Mouse (Mus musculus): ENCODE results near the gene Gm28053.
"Not testable (repeated sequence)": the region's sequence is repeated elsewhere in the genome, so short reads cannot be mapped to it uniquely, and the experiment has no call there.

Gm28053 gene

DNA sequence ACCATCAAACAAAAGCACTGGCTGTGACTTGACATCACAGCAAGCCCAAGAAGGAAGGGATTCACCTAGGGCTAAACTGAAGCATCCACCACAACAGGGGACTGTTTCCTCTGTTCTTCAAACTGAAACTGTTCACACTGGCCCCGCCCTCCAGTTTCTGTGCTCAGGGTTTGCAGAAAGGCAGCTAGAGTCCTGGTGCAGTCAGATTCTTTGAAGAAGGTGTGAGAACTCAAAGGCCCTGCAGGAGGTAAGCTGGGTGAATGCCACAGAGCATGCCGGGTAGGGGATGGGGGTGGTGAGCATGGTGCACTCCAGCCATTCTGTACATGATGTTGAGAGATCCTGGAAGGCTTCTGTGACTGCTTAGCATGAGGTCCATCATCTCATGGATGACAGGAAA, at the start of gene Gm28053, which contains the start of gene Gimap7:
Gm28053 (plus strand) TSS at position 153 of the 400 bp plus-strand sequence.
Gimap7 (plus strand) TSS at position 167 of the 400 bp plus-strand sequence.
- DNase-seq (ENCODE audit: extremely low read depth, insufficient read length, low spot score) = no peak

DNA sequence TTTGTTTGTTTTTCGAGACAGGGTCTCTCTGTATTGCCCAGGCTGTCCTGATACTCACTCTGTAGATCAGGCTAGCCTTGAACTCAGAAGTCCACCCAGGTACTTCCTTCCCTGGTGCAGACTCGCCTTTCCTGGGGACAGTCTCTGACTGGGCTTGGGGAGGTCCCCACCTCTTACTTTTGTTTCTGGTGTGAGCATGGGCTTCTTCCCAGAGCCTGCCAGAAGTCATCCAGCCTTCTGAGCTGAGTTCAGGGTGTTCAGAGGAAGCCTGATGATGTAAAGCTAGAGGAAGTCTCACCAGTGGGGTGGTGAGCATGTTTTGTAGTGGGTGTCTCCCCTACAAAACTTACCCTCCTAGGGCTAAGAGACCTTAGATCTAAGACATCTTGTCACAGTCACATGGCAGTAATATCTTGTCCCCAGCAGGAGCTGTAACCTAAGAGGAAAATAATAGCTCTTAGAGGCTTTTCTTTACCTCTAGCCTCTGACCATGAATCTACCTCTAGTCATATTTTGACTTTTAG, 48.9 kb upstream of the Gm28053 start:
- no peak for DNase-seq (ENCODE audit: extremely low read depth, insufficient read length, low spot score)

DNA sequence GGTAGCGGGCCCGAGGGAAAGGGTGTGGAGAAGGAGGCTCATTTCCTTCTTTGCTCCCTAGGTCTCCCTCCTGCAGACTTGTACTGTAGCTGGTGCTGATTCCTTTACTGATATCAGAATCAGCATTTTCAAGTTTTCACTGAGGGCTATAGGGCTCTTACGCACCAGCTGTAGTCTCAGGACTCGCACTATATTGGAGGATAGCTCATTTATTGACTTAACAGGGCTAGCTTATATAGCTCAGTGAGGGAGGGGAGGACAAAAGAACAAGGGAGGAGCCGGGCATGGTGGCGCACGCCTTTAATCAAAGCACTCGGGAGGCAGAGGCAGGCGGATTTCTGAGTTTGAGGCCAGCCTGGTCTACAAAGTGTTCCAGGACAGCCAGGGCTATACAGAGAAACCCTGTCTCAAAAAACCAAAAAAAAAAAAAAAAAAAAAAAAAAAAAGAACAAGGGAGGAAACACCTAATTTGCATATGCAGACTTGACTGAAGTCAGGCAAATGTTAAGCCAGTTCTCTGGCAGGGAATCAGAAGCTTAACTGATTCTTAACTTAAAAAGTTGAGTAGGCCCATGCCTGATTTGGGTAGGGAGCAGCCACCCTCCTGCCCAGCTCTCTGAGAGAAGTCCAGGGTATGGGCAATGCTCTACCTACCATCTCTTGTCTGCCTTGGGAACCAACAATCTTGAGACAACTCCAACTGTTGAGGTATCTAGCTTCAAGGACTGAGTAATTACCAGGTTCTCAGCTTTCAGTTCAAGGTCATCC, 43.9 kb upstream of the Gm28053 start:
- DNase-seq (ENCODE audit: extremely low read depth, insufficient read length, low spot score) = no peak

DNA sequence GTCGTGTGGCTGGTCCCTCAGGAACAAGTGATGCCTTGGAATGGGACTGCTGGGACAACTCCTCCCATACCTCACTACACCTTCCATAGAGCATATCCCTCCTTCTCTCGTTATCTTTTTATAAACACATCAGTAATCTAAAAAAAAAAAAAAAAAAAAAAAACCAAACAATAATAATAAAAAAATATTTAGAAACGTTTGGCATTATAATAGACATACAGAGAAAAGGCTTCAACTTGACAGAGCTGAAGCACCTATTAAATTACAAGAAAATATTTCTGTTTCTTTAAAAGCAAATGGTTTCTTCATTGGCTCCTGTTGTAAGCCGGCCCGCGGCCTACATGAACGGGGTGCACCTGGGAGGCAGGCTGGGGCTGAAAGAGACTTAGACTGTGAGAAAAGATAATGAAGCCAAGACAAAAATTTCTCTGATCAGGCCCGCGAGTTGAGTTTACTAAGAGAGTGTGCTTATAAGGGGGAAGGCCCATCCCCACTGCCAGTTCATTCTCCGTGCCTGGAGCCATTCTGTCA, 42.9 kb upstream of the Gm28053 start:
- DNase-seq (ENCODE audit: extremely low read depth, insufficient read length, low spot score) = no peak

DNA sequence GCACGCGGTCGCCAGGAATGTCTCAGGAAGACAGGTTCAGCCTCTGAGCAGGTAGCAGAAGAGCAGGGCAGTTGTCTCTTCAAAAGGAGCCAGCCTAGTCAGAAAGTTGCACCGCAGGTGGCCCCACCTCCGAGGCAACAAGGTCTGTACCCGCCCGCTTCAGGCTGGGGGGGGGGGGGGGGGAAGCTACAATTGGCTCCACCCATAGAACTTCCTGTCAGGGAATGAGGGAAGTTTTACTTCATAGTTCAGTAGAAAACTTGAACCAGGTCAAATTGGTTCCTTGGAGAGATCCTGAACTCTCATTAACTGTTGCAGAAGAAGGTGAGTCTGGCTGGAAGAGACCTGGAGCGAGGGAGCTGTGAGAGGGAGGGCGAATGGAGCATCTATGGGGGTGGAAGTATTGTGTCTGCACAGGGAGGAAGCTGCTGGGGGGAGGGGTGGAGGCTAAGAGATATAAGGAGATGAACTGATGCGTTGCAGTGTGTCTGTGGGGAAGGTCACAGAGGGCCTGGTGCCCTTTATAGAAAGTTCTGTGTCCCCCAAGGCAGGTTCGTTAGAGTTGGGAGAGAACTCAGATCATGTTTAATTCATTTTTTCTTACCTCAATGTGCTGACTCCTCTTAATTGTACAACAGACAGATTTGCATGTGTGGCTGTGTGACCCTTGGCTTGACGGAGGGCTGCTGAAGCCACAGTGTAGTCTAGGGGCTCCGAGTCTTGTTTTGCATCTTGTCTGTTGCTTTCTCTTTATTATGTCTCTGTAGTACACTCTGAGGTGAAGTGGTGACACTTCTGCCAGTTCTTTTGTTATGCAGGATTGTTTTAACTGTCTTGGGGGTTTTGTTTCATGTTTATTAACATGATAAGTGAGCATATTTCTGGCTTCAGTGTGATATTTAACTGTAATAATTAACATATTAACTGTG, 42.2 kb upstream of the Gm28053 start, which contains the start of gene Gimap9:
Gimap9 (plus strand) TSS at position 199 of the 929 bp plus-strand sequence.
- DNase-seq (ENCODE audit: extremely low read depth, insufficient read length, low spot score) = peak; percentile 69

DNA sequence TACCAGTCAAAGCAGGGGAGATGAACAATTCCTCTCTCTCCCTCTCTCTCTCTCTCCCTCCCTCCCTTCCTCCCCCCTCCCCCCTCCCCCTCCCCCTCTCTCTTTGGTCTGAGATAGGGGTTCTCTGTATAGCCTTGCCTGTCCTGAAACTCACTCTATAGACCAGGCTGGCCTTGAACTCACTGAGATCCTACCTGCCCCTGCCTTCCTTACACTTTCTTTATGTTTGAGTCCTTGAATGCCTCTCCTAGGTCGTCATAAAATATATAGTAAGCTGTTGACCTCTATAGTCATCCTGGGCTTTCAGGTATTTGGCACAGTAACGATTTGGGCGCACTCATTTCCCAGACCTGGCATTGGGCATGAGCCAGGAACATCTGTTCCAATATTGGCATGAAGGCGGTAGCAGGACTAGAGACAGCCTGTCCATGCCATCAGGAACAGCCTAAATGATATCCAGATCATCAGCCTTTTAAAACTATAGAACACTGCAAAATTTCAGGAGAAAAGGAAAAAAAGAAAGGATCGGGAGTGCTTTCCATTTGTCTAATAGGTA, 41.5 kb upstream of the Gm28053 start:
- DNase-seq (ENCODE audit: extremely low read depth, insufficient read length, low spot score) = no peak

DNA sequence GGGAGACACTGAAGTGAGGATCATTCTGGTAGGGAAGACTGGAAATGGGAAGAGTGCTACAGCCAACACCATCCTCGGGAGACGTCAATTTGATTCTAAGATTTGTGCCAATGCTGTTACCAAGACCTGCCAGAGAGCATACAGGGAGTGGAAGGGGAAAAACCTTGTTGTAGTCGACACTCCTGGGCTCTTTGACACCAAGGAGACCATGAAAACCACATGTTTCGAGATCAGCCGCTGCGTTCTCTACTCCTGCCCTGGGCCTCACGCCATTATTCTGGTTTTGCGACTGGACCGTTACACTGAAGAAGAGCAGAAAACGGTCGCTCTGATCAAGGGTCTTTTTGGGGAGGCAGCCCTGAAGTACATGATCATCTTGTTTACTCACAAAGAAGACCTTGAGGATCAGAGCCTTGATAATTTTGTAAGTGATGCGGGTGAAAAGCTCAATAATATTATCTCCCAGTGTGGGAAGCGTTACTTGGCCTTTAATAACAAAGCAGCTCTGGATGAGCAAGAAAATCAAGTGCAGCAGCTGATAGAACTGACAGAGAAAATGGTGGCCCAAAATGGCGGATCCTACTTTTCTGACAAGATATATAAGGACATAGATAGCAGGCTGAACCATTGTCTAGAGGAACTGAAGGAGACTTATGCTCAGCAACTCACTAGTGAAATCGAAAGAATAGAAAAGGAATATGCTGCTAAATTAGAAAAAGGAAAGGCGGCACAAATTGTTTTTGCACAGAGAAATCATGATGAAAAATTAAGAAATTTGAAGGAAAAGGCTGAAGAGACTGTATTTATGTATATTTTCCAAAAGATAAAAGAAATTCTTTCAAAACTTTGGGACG, 40.7 kb upstream of the Gm28053 start:
- DNase-seq (ENCODE audit: extremely low read depth, insufficient read length, low spot score) = no peak

DNA sequence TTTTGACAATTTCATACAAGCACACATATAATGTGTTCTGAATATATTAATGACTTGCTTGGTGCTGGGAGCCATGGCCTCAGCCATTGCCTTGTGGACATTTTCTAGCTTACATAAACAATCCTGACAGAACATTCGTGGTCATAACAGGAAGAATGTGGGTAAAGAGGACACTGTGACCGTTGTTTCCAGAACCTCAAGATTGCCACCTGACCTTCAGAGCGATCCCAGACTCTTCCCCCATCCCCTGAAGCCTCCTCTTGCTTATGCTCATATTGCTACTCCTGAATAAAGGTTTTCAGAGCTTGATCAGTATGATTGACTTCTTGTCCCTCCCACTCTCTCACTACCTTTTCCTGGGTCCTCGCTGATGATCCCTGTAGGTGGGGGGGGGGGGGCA, 40.0 kb upstream of the Gm28053 start:
- no peak for DNase-seq (ENCODE audit: extremely low read depth, insufficient read length, low spot score)

DNA sequence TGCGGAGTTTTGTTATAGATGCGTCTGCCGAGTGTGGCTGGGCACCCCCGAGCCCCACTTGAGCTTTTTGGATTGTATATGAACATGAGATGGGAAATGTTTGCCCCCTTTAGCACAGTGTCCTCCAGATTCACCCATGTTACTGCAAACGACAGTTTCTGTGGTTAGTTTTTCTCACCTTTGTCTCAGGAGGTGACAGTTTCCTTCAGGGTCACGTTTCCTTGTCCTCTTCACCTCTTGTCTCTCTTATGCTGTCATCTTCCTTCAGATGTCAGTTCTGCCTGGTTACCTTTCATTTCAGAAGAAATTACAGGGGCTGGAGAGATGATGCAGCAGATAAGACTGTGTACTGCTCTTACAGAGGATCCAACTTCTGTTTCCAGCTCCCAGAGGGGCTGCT, 38.7 kb upstream of the Gm28053 start:
- no peak for DNase-seq (ENCODE audit: extremely low read depth, insufficient read length, low spot score)

DNA sequence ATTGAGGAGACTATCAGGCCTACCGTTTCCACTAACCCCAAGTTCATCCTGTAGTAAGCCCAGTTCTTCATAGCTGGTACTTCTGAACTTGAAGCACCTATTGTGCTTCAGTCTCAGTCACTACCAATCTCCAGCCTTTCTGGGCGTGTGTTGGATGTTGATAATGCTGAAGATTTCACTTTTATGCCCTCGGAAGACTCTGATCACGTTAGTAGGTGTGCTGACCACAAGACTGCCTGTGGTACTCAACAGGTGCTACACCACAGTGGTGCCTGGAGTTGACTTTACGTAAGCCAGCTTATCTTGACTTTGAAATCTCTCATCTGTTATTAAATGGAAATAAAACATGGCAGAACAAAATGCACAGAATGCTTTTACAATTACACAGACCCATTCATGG, 38.0 kb upstream of the Gm28053 start:
- no peak for DNase-seq (ENCODE audit: extremely low read depth, insufficient read length, low spot score)

DNA sequence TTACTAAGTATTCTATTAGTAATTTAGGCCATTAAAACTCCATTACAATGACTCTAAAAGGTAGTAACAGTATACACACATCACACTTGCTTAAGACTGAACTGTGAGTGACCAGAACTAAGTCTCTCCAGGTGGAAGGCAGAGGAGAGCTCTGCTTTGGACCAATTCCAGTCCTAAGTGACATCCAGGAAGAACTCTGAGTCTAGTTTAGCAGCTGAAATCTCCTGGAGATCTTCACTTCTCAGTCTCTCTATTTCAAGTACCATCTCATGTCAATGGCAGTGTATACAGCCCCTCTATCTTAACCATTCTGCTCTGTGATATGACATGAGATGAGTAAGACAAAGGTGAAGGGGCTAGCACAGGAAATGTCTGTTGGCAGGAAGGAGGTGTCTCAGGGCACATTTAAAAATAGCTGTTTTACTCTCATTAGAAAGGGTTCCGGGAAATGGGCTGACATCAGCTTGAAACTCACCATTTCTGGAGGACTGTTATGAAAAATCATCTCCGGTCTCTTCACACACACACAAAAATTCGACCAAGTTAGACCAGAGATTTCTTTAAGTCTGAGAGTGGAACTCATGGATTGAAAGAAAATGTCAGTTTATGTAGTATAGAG, 36.8 kb upstream of the Gm28053 start:
- no peak for DNase-seq (ENCODE audit: extremely low read depth, insufficient read length, low spot score)

DNA sequence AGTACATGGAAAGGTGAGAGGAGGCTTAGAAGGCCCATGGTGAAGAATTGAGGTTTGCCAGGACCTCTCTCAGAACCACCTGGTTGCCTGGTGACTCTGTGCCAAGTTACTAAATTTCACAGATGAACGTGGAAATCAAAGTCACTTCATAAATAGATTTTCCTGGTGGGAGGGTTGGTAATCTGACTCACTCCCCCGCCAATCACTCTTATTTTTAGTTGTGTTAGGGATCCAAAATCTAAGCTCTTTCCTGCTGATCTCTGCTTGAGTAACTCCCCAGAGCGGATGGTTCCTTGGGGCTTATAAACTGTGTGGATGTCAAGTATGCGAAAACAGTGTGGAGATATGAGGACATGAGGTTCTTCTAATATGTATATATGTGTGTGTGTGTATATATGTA, 36.1 kb upstream of the Gm28053 start:
- DNase-seq (ENCODE audit: extremely low read depth, insufficient read length, low spot score) = no peak

DNA sequence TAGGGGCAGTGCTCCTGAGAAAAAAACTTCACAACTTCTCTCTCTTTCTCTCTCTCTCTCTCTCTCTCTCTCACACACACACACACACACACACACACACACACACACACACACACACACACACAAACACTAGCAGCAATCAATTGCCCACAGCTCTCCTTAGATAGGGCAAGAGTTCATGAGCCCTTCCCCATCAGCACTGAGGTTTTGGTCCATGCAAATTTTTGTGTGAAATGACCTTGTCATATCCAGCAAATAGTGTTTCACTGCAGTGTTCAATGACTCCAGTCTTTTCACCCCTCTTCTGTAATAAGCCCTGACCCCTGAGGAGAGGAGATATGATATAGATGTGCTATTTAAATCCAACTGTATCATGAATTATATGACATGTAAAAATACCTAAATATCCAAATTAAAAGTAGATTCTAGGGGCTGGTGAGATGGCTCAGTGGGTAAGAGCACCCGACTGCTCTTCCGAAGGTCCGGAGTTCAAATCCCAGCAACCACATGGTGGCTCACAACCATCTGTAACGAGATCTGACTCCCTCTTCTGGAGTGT, 35.1 kb upstream of the Gm28053 start:
- DNase-seq (ENCODE audit: extremely low read depth, insufficient read length, low spot score) = not testable (repeated sequence)

DNA sequence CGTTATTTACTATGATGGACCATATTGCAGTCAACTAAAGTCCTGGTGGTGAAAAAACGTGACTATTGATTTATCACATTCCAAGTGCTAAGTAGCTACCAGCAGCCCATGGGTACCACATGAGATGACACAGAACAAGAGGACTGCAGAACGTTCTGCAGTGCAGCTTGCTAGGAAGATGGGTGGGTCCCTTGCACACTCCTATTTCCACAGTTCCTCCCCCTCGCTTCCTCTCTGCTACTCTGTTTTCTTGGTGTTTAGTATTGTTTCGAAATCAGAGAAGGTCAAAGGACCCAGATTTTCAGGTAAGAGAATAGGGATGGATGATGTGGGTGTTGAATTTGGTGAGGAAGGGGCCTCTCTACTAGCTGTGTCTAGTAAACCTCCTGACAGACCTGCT, 34.1 kb upstream of the Gm28053 start, which contains the start of gene Gimap4:
Gimap4 (plus strand) TSS at position 231 of the 400 bp plus-strand sequence.
- DNase-seq (ENCODE audit: extremely low read depth, insufficient read length, low spot score) = no peak

DNA sequence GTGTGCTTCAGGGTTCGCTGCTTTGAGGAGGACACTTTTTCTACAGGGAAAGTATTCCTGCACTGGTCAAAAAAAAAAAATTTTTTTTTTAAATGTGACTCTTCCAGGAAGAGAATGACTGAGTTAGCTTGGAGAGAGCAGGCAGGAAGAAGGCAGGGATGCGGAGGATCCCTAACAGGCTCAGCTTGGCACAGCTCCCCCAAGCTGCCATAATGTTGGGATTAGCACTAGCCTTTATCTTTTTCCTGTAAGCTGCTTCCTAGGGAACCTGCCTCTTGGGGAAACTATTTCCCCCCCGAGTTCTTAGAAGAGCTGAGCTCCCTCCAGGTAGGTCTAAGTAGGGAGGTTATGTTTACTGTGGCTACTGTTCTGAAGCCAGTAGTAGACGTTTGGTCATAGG, 33.6 kb upstream of the Gm28053 start:
- DNase-seq (ENCODE audit: extremely low read depth, insufficient read length, low spot score) = no peak

DNA sequence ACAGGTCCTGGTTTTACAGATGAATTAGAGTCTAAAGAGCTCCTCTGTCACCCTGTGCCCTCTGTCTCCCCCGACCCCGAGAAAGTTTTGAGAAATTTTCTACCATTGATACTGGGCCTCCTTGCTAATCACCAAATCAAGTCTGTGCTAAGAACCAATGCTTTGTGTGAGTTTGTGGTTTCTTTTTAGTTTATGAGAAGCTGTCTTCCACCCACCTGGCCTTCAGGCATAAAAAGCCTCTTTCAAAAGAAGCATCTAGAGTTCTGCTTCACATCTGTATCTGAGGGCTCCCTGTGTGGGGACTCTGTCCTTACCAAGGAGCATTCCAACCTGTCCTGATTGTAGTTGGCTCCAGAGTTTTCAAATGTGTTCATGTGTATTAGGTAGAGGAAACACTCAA, 33.2 kb upstream of the Gm28053 start:
- no peak for DNase-seq (ENCODE audit: extremely low read depth, insufficient read length, low spot score)

DNA sequence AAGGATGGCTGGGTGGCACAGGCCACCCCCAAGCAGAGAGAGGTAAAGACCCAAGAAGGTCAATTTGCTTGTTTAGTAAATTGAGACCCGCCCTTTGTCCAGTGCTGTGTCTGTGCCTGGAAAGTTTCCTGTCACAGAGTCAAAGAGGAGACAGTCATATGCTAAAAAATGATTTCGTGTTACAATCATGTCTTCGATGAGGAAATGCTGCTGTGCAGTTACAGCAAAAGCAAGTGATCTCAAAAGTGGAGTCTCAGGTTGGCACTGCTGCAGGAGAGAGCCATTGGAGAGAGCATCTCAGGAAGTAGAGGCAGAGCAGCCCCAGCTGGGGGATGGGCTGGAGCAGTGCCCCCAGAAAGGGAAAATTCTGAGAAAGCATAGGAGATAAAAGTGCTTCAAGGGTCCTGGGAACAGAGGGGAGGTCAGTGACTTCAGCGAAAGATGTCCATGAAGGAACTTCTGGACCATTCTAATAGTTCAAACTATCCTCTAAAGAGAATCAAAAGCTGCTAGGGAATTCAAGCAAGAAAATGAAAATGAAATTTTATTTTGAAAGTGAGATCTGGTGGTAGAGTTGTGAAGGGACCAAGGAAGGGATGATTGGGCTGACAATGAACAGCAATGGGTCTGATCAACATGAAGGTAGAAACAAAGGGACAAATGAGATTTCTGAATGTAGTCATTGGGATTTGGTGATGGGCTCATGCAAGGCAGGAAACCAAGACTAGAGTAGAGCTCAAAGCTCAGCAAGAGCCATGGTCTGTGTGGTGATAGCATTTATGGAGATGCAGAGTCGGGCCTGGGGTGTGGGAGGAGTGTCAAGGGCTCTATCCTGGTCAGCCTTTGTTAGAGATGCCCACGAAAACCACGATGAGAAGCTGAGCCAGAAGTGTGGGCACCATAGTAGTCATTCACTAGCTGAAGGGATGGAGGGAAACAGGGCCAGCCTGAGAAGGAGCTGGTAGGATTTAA, 32.4 kb upstream of the Gm28053 start:
- no peak for DNase-seq (ENCODE audit: extremely low read depth, insufficient read length, low spot score)

DNA sequence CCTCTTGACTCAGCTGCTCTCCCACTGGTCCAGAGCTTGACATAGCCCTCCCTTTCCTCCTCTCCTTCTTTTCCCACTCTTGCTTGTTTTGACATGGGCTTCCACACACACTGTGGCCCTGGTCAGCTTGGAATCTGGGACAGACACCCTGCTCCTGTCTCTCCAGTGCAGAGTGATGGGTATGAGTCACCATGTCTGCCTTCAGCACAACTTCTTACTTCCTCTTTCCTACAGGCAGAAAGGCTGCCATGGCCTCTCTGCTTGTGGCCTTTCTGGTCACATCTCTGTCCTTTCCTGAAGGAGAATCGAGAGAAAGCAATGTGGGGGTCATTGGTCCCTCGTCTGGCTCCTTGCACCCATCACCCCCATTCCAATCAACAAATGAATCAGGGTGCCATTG, 31.3 kb upstream of the Gm28053 start:
- no peak for DNase-seq (ENCODE audit: extremely low read depth, insufficient read length, low spot score)
